Mouse (Mus musculus) MEL (cell line): ENCODE results near the gene Trpc7. TPM values are rescaled to one million over a fixed set of nuclear protein-coding genes. Genes with fewer than 3 reads are reported as not detected.

Experiments
- DNase-seq: peaks from one replicate; pipeline ENCODE4 v3.0.0; 2011; ENCODE audit warnings: low read depth, low spot score
- H3K27ac ChIP-seq: 2 replicates; pipeline ENCODE4 v1.5.1; 2012; ENCODE audit warnings: low read depth, mild to moderate bottlenecking, control low read depth, low read length, moderate library complexity; ENCODE audit not compliant: control insufficient read depth
- H3K27me3 ChIP-seq, 2 experiments: fragments of 150-350 bp in 1 of 2; sonication (generic) in 1 of 2; 2 replicates each; pipeline ENCODE4 v1.6.1; 2012; ENCODE audit warnings: low read length in 2 of 2, mild to moderate bottlenecking in 2 of 2, improper control_type of control experiment in 1 of 2, moderate library complexity in 1 of 2; ENCODE audit not compliant: insufficient read depth in 2 of 2, control insufficient read depth in 1 of 2
- H3K36me3 ChIP-seq, 2 experiments: 2 replicates each; pipeline ENCODE4 v1.6.1; 2012 to 2014; ENCODE audit warnings: low read length in 2 of 2, improper control_type of control experiment in 1 of 2, inconsistent platforms in 1 of 2, mild to moderate bottlenecking in 1 of 2; ENCODE audit not compliant: insufficient read depth in 2 of 2, control insufficient read depth in 1 of 2
- H3K4me1 ChIP-seq, 2 experiments: fragments of 150-350 bp in 1 of 2; sonication (generic) in 1 of 2; 2 replicates each; pipeline ENCODE4 v1.6.1; 2012; ENCODE audit warnings: low read length in 2 of 2, improper control_type of control experiment in 1 of 2, mild to moderate bottlenecking in 1 of 2; ENCODE audit not compliant: insufficient read depth in 2 of 2, control insufficient read depth in 1 of 2
- H3K4me3 ChIP-seq, 2 experiments: fragments of 150-350 bp in 1 of 2; sonication (generic) in 1 of 2; 2 replicates each; pipeline ENCODE4 v1.5.1; 2012; ENCODE audit warnings: low read depth in 2 of 2, low read length in 2 of 2, mild to moderate bottlenecking in 2 of 2, moderate library complexity in 2 of 2, control low read depth in 1 of 2, improper control_type of control experiment in 1 of 2; ENCODE audit not compliant: control insufficient read depth in 1 of 2, insufficient read depth in 1 of 2
- H3K79me2 ChIP-seq: 2 replicates; pipeline ENCODE4 v1.6.1; 2012; ENCODE audit warnings: mild to moderate bottlenecking, low read length, moderate library complexity; ENCODE audit not compliant: control insufficient read depth, poor library complexity, insufficient read depth
- H3K9ac ChIP-seq: 2 replicates; pipeline ENCODE4 v1.6.1; 2012; ENCODE audit warnings: low read depth, mild to moderate bottlenecking, control low read depth, low read length, moderate library complexity; ENCODE audit not compliant: control insufficient read depth, poor library complexity, severe bottlenecking
- H3K9me3 ChIP-seq: fragments of 150-350 bp; sonication (generic); replicated peaks from 2 replicates; pipeline ENCODE4 v1.6.1; 2012; ENCODE audit warnings: mild to moderate bottlenecking, low read length, improper control_type of control experiment, moderate library complexity; ENCODE audit not compliant: insufficient read depth
- CHD2 ChIP-seq: IDR thresholded peaks from 2 replicates; pipeline ENCODE4 v1.6.1; 2011; ENCODE audit warnings: low read length, improper control_type of control experiment
- ELF1 ChIP-seq: IDR thresholded peaks from 2 replicates; pipeline ENCODE4 v1.6.1; 2014; ENCODE audit warnings: low read depth, mild to moderate bottlenecking, inconsistent platforms, low read length, improper control_type of control experiment, moderate library complexity
- EP300 ChIP-seq, 2 experiments: IDR thresholded peaks; 2 replicates each; pipeline ENCODE4 v1.6.1; 2011; ENCODE audit warnings: improper control_type of control experiment in 2 of 2, low read length in 2 of 2, low read depth in 1 of 2, mild to moderate bottlenecking in 1 of 2
- ETS1 ChIP-seq: IDR thresholded peaks from 2 replicates; pipeline ENCODE4 v1.6.1; 2012; ENCODE audit warnings: low read depth, mild to moderate bottlenecking, inconsistent platforms, low read length, improper control_type of control experiment, moderate library complexity
- GATA1 ChIP-seq: IDR thresholded peaks from 2 replicates; pipeline ENCODE4 v1.6.1; 2011; ENCODE audit warnings: low read depth, low read length, improper control_type of control experiment
- JUND ChIP-seq: IDR thresholded peaks from 2 replicates; pipeline ENCODE4 v1.6.1; 2011; ENCODE audit warnings: low read depth, mild to moderate bottlenecking, improper control_type of control experiment, low read length
- KAT2A ChIP-seq: conservative IDR thresholded peaks from 2 replicates; pipeline ENCODE4 v1.6.1; 2012; ENCODE audit warnings: low read depth, low read length, improper control_type of control experiment, inconsistent platforms
- MAX ChIP-seq: IDR thresholded peaks from 2 replicates; pipeline ENCODE4 v1.6.1; 2011; ENCODE audit warnings: low read length, improper control_type of control experiment
- MEF2A ChIP-seq: IDR thresholded peaks from 2 replicates; pipeline ENCODE4 v1.6.1; 2014; ENCODE audit warnings: low read depth, mild to moderate bottlenecking, inconsistent platforms, low read length, improper control_type of control experiment; ENCODE audit not compliant: poor library complexity, insufficient replicate concordance, severe bottlenecking; ENCODE audit errors: extremely low read depth
- MYC ChIP-seq: IDR thresholded peaks from 2 replicates; pipeline ENCODE4 v1.6.1; 2011; ENCODE audit warnings: low read depth, mild to moderate bottlenecking, low read length, improper control_type of control experiment, moderate library complexity
- NELFE ChIP-seq: IDR thresholded peaks from 2 replicates; pipeline ENCODE4 v1.6.1; 2011; ENCODE audit warnings: low read depth, low read length, improper control_type of control experiment
- NRF1 ChIP-seq: IDR thresholded peaks from 2 replicates; pipeline ENCODE4 v1.6.1; 2014; ENCODE audit warnings: low read depth, mild to moderate bottlenecking, inconsistent platforms, low read length, improper control_type of control experiment, moderate library complexity; ENCODE audit not compliant: poor library complexity, insufficient read depth, severe bottlenecking
- POLR2AphosphoS2 ChIP-seq: IDR thresholded peaks from 2 replicates; pipeline ENCODE4 v1.6.1; 2011; ENCODE audit warnings: low read length, improper control_type of control experiment
- SMC3 ChIP-seq: IDR thresholded peaks from 2 replicates; pipeline ENCODE4 v1.6.1; 2011; ENCODE audit warnings: low read depth, low read length, improper control_type of control experiment
- TAL1 ChIP-seq: IDR thresholded peaks from 2 replicates; pipeline ENCODE4 v1.6.1; 2012; ENCODE audit warnings: mild to moderate bottlenecking, inconsistent platforms, low read length, moderate library complexity, mixed read lengths
- TBP ChIP-seq: IDR thresholded peaks from 2 replicates; pipeline ENCODE4 v1.8.0; 2011; ENCODE audit warnings: low read depth, low read length, improper control_type of control experiment
- TCF12 ChIP-seq: IDR thresholded peaks from 2 replicates; pipeline ENCODE4 v1.6.1; 2014; ENCODE audit warnings: low read depth, mild to moderate bottlenecking, inconsistent platforms, low read length, improper control_type of control experiment, moderate library complexity
- USF1 ChIP-seq: IDR thresholded peaks from 2 replicates; pipeline ENCODE4 v1.6.1; 2014; ENCODE audit warnings: low read depth, mild to moderate bottlenecking, inconsistent platforms, low read length, improper control_type of control experiment, moderate library complexity
- ZKSCAN1 ChIP-seq: IDR thresholded peaks from 2 replicates; pipeline ENCODE4 v1.6.1; 2012; ENCODE audit warnings: low read depth, mild to moderate bottlenecking, inconsistent platforms, low read length, improper control_type of control experiment, moderate library complexity
- ZMIZ1 ChIP-seq: IDR thresholded peaks from 2 replicates; pipeline ENCODE4 v1.6.1; 2012; ENCODE audit warnings: low read depth, mild to moderate bottlenecking, inconsistent platforms, low read length, improper control_type of control experiment, moderate library complexity
- ZNF384 ChIP-seq: IDR thresholded peaks from 2 replicates; pipeline ENCODE4 v1.6.1; 2012; ENCODE audit warnings: low read depth, mild to moderate bottlenecking, inconsistent platforms, low read length, improper control_type of control experiment
- polyA plus RNA-seq, 2 experiments: library from polyadenylated mRNA; stranded (reverse) in 1 of 2; unstranded in 1 of 2; fragments of >175 nt in 1 of 2; fragments of >200 nt in 1 of 2; gene quantifications; 2 replicates each; pipeline versions ENCODE4 v1.2.1 to v1.2.4; 2012; ENCODE audit warnings: low replicate concordance in 2 of 2, low read depth in 1 of 2; ENCODE audit not compliant: insufficient read length in 2 of 2, insufficient read depth in 1 of 2, missing spikeins in 1 of 2
- total RNA-seq: library from RNA; depleted of rRNA; stranded (reverse); fragments of 300-350 nt; gene quantifications from 2 replicates; pipeline ENCODE4 v1.2.3, GENCODE M21; 2012

Gene Trpc7
- total and polyA plus RNA-seq, 3 experiments: not detected

- no peaks in the 10 kb centered on the region for H3K36me3 ChIP-seq
- H3K9me3 ChIP-seq: no peaks in the 10 kb centered on the region
- H3K4me1 ChIP-seq: no peaks in the 10 kb centered on the region
- no peaks in the 10 kb centered on the region for H3K27me3 ChIP-seq
- no peak overlapping the region for H3K9ac ChIP-seq
- H3K79me2 ChIP-seq: no peaks in the 10 kb centered on the region
- no peak for DNase-seq
- H3K4me3 ChIP-seq: no peak overlapping the region
- TF ChIP-seq TCF12 (no peak), POLR2AphosphoS2 (no peak), KAT2A (no peak), ETS1 (no peak), MEF2A (no peak), ZKSCAN1 (no peak), ZNF384 (no peak), ZMIZ1 (no peak), TAL1 (no peak), MAX (no peak), CHD2 (no peak), ELF1 (no peak), EP300 (IDR thresholded peaks at IDR 0.05; ENCODE audit: low read depth in 1 of 2, low read length in 2 of 2) (no peak), GATA1 (no peak), JUND (no peak), NELFE (no peak), USF1 (no peak), TBP (no peak), MYC (no peak), NRF1 (no peak)
- H3K27ac ChIP-seq: no peak overlapping the region
Observed at GRCm38 (mm10) chr13:56766211-56766610, 129.6 kb downstream of the Trpc7 start.

GRCm38 (mm10) chr13:56765284-56766032 lies 130.3 kb downstream of the Trpc7 start:
- DNase-seq: no peak
- no peaks in the 10 kb centered on the region for H3K27me3 ChIP-seq
- H3K9me3 ChIP-seq: no peaks in the 10 kb centered on the region

More at GRCm38 (mm10) chr13:56765284-56766032, 130.3 kb downstream of the Trpc7 start:
- TF ChIP-seq SMC3: no peak
- no peak for TF ChIP-seq JUND
- H3K4me1 ChIP-seq: no peaks in the 10 kb centered on the region
- H3K36me3 ChIP-seq: no peaks in the 10 kb centered on the region
- no peak overlapping the region for H3K27ac ChIP-seq
- no peak overlapping the region for H3K9ac ChIP-seq
- H3K79me2 ChIP-seq: no peaks in the 10 kb centered on the region
- H3K4me3 ChIP-seq: no peak overlapping the region
